Mouse (Mus musculus): ENCODE results near the gene I830077J02Rik. TPM values are rescaled to one million over a fixed set of nuclear protein-coding genes. Genes with fewer than 3 reads are reported as not detected.
"Not testable (repeated sequence)": the region's sequence is repeated elsewhere in the genome, so short reads cannot be mapped to it uniquely, and the experiment has no call there.

I830077J02Rik gene
- polyA plus RNA-seq, 1 experiment from 2014 or later = 0.93 TPM

GRCm38 (mm10) chr3:105927561-105928194, 4.8 kb downstream of the I830077J02Rik start:
- no peak overlapping the region for H3K4me3 ChIP-seq (ENCODE audit: low read length)
- 74% methylated on average over 7 of the region's 7 CpGs for WGBS
- ATAC-seq (ENCODE audit: low read depth) = no peak
- H3K27me3 ChIP-seq (ENCODE audit: control insufficient read depth, insufficient read depth, low read depth, low read length) = no peaks in the 10 kb centered on the region
- no peak overlapping the region for H3K9ac ChIP-seq (ENCODE audit: low read length)
- H3K9me3 ChIP-seq (ENCODE audit: control insufficient read depth, low read length) = no peaks in the 10 kb centered on the region
- no peaks in the 10 kb centered on the region for H3K4me1 ChIP-seq (replicated peaks; ENCODE audit: control insufficient read depth, insufficient read depth, low read length)
- no peaks in the 10 kb centered on the region; the same call in 1 of the 2 replicates for H3K36me3 ChIP-seq (ENCODE audit: control insufficient read depth, insufficient read depth, low read length)
- H3K4me2 ChIP-seq (ENCODE audit: low read depth, low read length) = no peak overlapping the region
- no peak overlapping the region for H3K27ac ChIP-seq (ENCODE audit: low read length)

- no peaks in the 10 kb centered on the region for H3K4me1 ChIP-seq (replicated peaks; ENCODE audit: control insufficient read depth, insufficient read depth, low read length)
- 75% methylated on average over 9 of the region's 9 CpGs for WGBS
- no peaks in the 10 kb centered on the region for H3K36me3 ChIP-seq (ENCODE audit: control insufficient read depth, insufficient read depth, low read length)
- H3K9me3 ChIP-seq (ENCODE audit: control insufficient read depth, low read length) = no peaks in the 10 kb centered on the region
- H3K27ac ChIP-seq (ENCODE audit: low read length) = no peak overlapping the region
- H3K27me3 ChIP-seq (ENCODE audit: control insufficient read depth, insufficient read depth, low read depth, low read length) = no peaks in the 10 kb centered on the region
- ATAC-seq (ENCODE audit: low read depth) = no peak
- H3K4me3 ChIP-seq (ENCODE audit: low read length) = no peak overlapping the region
- H3K9ac ChIP-seq (ENCODE audit: low read length) = no peak overlapping the region
- H3K4me2 ChIP-seq (ENCODE audit: low read depth, low read length) = no peak overlapping the region
Observed at GRCm38 (mm10) chr3:105924616-105925015, 7.8 kb downstream of the I830077J02Rik start.

DNA sequence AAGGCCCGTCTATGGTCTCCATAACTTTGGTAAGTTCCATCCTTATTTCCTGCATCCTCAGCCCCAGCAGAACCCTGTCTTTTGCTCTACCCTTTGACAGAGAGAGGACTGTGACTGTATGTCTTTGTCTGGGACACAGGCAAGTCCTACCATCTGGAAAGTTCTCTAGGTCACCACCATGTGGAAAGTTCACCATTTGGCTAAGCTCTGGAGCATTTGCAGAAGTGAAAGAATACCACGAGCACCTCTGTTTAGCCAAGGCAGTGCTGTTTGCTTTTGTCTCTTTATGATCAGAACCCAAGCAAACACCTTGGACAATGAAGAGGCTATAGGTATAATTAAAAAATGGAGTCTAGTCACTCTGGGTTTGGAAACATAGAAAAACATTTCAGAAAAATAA, 10.5 kb downstream of the I830077J02Rik start:
- WGBS = 59% methylated on average over 2 of the region's 2 CpGs
- H3K9me3 ChIP-seq (ENCODE audit: control insufficient read depth, low read length) = no peaks in the 10 kb centered on the region
- no peak for ATAC-seq (ENCODE audit: low read depth)

GRCm38 (mm10) chr3:105920743-105921142, 11.7 kb downstream of the I830077J02Rik start:
- not testable (repeated sequence) for H3K9me3 ChIP-seq (ENCODE audit: control insufficient read depth, low read length); H3K4me1 ChIP-seq (replicated peaks; ENCODE audit: control insufficient read depth, insufficient read depth, low read length); H3K27me3 ChIP-seq (ENCODE audit: control insufficient read depth, insufficient read depth, low read depth, low read length); H3K27ac ChIP-seq (ENCODE audit: low read length); H3K4me2 ChIP-seq (ENCODE audit: low read depth, low read length); H3K4me3 ChIP-seq (ENCODE audit: low read length); ATAC-seq (ENCODE audit: low read depth); H3K36me3 ChIP-seq (ENCODE audit: control insufficient read depth, insufficient read depth, low read length); H3K9ac ChIP-seq (ENCODE audit: low read length)

More for the DNA sequence above, 10.5 kb downstream of the I830077J02Rik start:
- Histone ChIP-seq H3K4me3 (ENCODE audit: low read length) (no peak overlapping the region), H3K36me3 (ENCODE audit: control insufficient read depth, insufficient read depth, low read length) (no peaks in the 10 kb centered on the region), H3K4me1 (replicated peaks; ENCODE audit: control insufficient read depth, insufficient read depth, low read length) (no peaks in the 10 kb centered on the region), H3K4me2 (ENCODE audit: low read depth, low read length) (no peak overlapping the region), H3K27me3 (ENCODE audit: control insufficient read depth, insufficient read depth, low read depth, low read length) (no peaks in the 10 kb centered on the region), H3K9ac (ENCODE audit: low read length) (no peak overlapping the region), H3K27ac (ENCODE audit: low read length) (no peak overlapping the region)

GRCm38 (mm10) chr3:105918355-105918745, 14.1 kb downstream of the I830077J02Rik start:
- Histone ChIP-seq H3K36me3 (ENCODE audit: control insufficient read depth, insufficient read depth, low read length) (no peaks in the 10 kb centered on the region), H3K27ac (ENCODE audit: low read length) (no peak overlapping the region), H3K4me3 (ENCODE audit: low read length) (no peak overlapping the region), H3K9me3 (ENCODE audit: control insufficient read depth, low read length) (no peaks in the 10 kb centered on the region), H3K27me3 (ENCODE audit: control insufficient read depth, insufficient read depth, low read depth, low read length) (no peaks in the 10 kb centered on the region), H3K4me2 (ENCODE audit: low read depth, low read length) (no peak overlapping the region), H3K9ac (ENCODE audit: low read length) (no peak overlapping the region), H3K4me1 (replicated peaks; ENCODE audit: control insufficient read depth, insufficient read depth, low read length) (peaks cover 11% of the 10 kb centered on the region; the same call in 1 of the 2 replicates)
- no peak for ATAC-seq (ENCODE audit: low read depth)
- 64% methylated on average over 3 of the region's 3 CpGs for WGBS

GRCm38 (mm10) chr3:105917656-105918354, 14.7 kb downstream of the I830077J02Rik start:
- no peak overlapping the region for H3K27ac ChIP-seq (ENCODE audit: low read length)
- peaks cover 11% of the 10 kb centered on the region; the same call in 1 of the 2 replicates for H3K4me1 ChIP-seq (replicated peaks; ENCODE audit: control insufficient read depth, insufficient read depth, low read length)
- H3K9me3 ChIP-seq (ENCODE audit: control insufficient read depth, low read length) = no peaks in the 10 kb centered on the region
- no peaks in the 10 kb centered on the region for H3K27me3 ChIP-seq (ENCODE audit: control insufficient read depth, insufficient read depth, low read depth, low read length)
- H3K36me3 ChIP-seq (ENCODE audit: control insufficient read depth, insufficient read depth, low read length) = no peaks in the 10 kb centered on the region
- no peak for ATAC-seq (ENCODE audit: low read depth)
- 66% methylated on average over 10 of the region's 10 CpGs for WGBS
- no peak overlapping the region for H3K4me3 ChIP-seq (ENCODE audit: low read length)
- no peak overlapping the region for H3K9ac ChIP-seq (ENCODE audit: low read length)
- H3K4me2 ChIP-seq (ENCODE audit: low read depth, low read length) = no peak overlapping the region

DNA sequence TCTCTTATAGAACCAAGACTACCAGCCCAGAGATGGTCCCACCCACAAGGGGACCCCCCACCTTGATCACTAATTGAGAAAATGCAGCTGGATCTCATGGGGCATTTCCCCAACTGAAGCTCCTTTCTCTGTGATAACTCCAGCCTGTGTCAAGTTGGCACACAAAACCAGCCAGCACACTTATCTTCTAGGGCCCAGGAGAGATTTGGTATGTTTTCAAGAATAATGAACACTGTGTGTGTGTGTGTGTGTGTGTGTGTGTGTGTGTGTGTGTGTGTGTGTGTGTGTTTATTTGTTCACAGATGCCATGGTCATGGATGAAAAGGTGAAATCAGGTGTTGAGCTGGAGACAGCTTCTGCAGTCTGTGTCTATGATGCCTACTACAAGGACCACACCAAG, 16.0 kb downstream of the I830077J02Rik start:
- ATAC-seq (ENCODE audit: low read depth) = not testable (repeated sequence)
- H3K4me1 ChIP-seq (replicated peaks; ENCODE audit: control insufficient read depth, insufficient read depth, low read length) = peaks cover 11% of the 10 kb centered on the region; the same call in 1 of the 2 replicates

DNA sequence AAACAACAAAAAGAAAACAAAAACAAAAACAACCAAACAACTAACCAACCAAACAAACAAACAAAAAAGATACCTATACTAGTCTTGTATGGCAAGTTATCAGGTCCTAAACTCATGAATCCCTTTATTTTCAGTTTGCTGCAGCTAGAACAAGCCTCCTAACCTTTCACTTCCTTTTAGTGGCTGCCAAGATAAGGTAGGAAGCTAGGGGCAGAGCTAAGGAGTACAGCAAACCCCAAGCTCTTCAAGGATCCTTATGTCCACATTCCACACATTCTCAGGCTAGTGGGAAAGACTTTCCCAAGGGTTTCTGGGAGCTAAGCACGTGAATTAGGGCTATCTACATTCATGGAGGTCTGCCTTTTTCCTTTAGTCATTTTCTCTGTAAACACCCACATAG, 17.2 kb downstream of the I830077J02Rik start:
- H3K4me1 ChIP-seq (replicated peaks; ENCODE audit: control insufficient read depth, insufficient read depth, low read length) = peaks cover 11% of the 10 kb centered on the region; the same call in 1 of the 2 replicates
- no peak overlapping the region for H3K9ac ChIP-seq (ENCODE audit: low read length)
- no peak overlapping the region for H3K4me3 ChIP-seq (ENCODE audit: low read length)
- no peaks in the 10 kb centered on the region for H3K36me3 ChIP-seq (ENCODE audit: control insufficient read depth, insufficient read depth, low read length)
- H3K4me2 ChIP-seq (ENCODE audit: low read depth, low read length) = no peak overlapping the region
- 12% methylated on average over 1 of the region's 1 CpGs for WGBS
- H3K9me3 ChIP-seq (ENCODE audit: control insufficient read depth, low read length) = no peaks in the 10 kb centered on the region
- ATAC-seq (ENCODE audit: low read depth) = peak; percentile 87
- no peaks in the 10 kb centered on the region for H3K27me3 ChIP-seq (ENCODE audit: control insufficient read depth, insufficient read depth, low read depth, low read length)
- peak overlapping the region; percentile 42; the same call in 1 of the 2 replicates for H3K27ac ChIP-seq (ENCODE audit: low read length)

More for the DNA sequence above, 16.0 kb downstream of the I830077J02Rik start:
- H3K27ac ChIP-seq (ENCODE audit: low read length); H3K27me3 ChIP-seq (ENCODE audit: control insufficient read depth, insufficient read depth, low read depth, low read length); H3K9ac ChIP-seq (ENCODE audit: low read length); H3K4me3 ChIP-seq (ENCODE audit: low read length); H3K9me3 ChIP-seq (ENCODE audit: control insufficient read depth, low read length); H3K4me2 ChIP-seq (ENCODE audit: low read depth, low read length); H3K36me3 ChIP-seq (ENCODE audit: control insufficient read depth, insufficient read depth, low read length): not testable (repeated sequence)

DNA sequence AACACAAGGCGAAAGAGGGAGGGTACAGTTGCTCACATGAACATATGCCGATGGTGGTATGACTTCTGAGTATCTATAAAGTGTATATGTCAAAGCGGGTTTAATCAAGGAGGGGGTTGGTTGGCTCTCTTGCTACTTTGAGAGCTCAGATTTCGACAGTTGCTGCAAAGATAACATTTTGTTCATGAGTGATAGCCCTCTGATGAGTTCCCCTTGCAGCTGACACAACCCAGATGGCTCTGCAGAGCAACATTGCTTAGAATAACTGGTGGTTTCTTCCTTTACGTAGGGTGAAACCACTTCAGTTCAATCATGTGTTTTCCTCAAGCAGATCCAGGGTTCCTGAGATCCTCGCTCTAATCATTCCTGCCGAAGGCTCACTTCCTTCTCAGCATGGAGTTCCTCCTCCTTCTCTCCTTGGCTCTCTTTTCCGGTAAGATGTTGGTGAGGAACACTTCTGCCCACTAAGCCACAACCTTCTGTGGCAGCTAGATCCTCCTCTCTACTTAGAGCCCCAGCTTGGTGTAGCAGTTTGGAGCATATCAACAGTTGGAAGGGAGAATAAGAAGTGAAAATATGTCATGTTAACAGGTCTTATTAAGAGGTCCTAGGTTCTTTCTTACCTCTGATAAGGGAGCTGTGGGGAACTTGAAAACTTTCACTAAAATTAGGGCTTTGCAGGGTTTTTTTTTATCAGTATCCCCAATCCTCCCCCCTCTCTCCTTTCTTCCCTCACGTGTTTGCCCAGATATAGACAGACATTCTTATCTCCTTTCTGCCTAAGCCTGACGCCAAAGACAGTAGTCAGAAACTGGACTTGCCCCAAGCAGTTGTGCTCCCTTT, 18.4 kb downstream of the I830077J02Rik start:
- Histone ChIP-seq H3K27me3 (ENCODE audit: control insufficient read depth, insufficient read depth, low read depth, low read length) (no peaks in the 10 kb centered on the region), H3K27ac (ENCODE audit: low read length) (peak overlapping the region; percentile 49), H3K36me3 (ENCODE audit: control insufficient read depth, insufficient read depth, low read length) (no peaks in the 10 kb centered on the region), H3K9ac (ENCODE audit: low read length) (0 out of 2 replicates have a peak overlapping the region, but pooled peaks have one; percentile 14), H3K9me3 (ENCODE audit: control insufficient read depth, low read length) (no peaks in the 10 kb centered on the region), H3K4me2 (ENCODE audit: low read depth, low read length) (peak overlapping the region; percentile 13; the same call in 1 of the 2 replicates), H3K4me1 (replicated peaks; ENCODE audit: control insufficient read depth, insufficient read depth, low read length) (peaks cover 11% of the 10 kb centered on the region; the same call in 1 of the 2 replicates), H3K4me3 (ENCODE audit: low read length) (no peak overlapping the region)
- ATAC-seq (ENCODE audit: low read depth) = 0 out of 2 replicates have a peak, but pooled peaks have one; percentile 20
- WGBS = 22% methylated on average over 10 of the region's 10 CpGs

Measured in lung, embryonic 16.5 days (tissue).